Mouse (Mus musculus) testis, adult 2 months (tissue): ENCODE results near the gene Rps11.
A peak's percentile ranks its signal among the peaks of the same experiment; 100 is the strongest.

ENCODE experiments used
- CTCF ChIP-seq: fragments of 200-500 bp; IDR thresholded peaks from 2 replicates; pipeline ENCODE4 v1.5.1; 2012; ENCODE audit warnings: low read depth, mild to moderate bottlenecking, inconsistent platforms, low read length, moderate library complexity; ENCODE audit not compliant: control insufficient read depth, insufficient read depth, insufficient replicate concordance
- POLR2A ChIP-seq: fragments of 200-500 bp; IDR thresholded peaks from 2 replicates; pipeline ENCODE4 v1.6.1; 2012; ENCODE audit warnings: low read depth, mild to moderate bottlenecking, inconsistent platforms, low read length, moderate library complexity; ENCODE audit not compliant: control insufficient read depth

GRCm38 (mm10) chr7:45128624-45129246 is 4.5 kb upstream of the Rps11 start, which contains the start of gene Rpl13a:
- TF ChIP-seq CTCF (peak; percentile 66; the same call in 1 of the 2 replicates), POLR2A (peak; percentile 94)
